Mouse (Mus musculus): ENCODE measurements around the gene Ttc17.
"Not testable (repeated sequence)": the region's sequence is repeated elsewhere in the genome, so short reads cannot be mapped to it uniquely, and the experiment has no call there.

Gene Ttc17

GRCm38 (mm10) chr2:94406083-94406957 lies at the start of gene Ttc17:
Gene Ttc17 (minus strand): TSS chr2:94406689.
- DNase-seq (ENCODE audit: low spot score in 2 of 2): peak; percentile 86 to 87

- DNase-seq (ENCODE audit: low spot score in 2 of 2): no peak
Measured at GRCm38 (mm10) chr2:94449643-94450042, 43.2 kb upstream of the Ttc17 start.

GRCm38 (mm10) chr2:94436952-94437351 lies 30.5 kb upstream of the Ttc17 start:
- no peak for DNase-seq (ENCODE audit: low spot score in 2 of 2)

- no peak for DNase-seq (ENCODE audit: low spot score in 2 of 2)
Measured at GRCm38 (mm10) chr2:94435481-94435880, 29.0 kb upstream of the Ttc17 start.

- DNase-seq (ENCODE audit: low spot score in 2 of 2): no peak
Measured at GRCm38 (mm10) chr2:94434833-94435232, 28.3 kb upstream of the Ttc17 start.

- no peak for DNase-seq (ENCODE audit: low spot score in 2 of 2)
Measured at GRCm38 (mm10) chr2:94432214-94432613, 25.7 kb upstream of the Ttc17 start.

- DNase-seq (ENCODE audit: low spot score in 2 of 2): no peak
Measured at GRCm38 (mm10) chr2:94428456-94428855, 22.0 kb upstream of the Ttc17 start.

GRCm38 (mm10) chr2:94407441-94407840 lies 952 bp upstream of the Ttc17 start:
- no peak for DNase-seq (ENCODE audit: low spot score in 2 of 2)

- DNase-seq (ENCODE audit: low spot score in 2 of 2): peak; percentile 7 to 10
Measured at GRCm38 (mm10) chr2:94407021-94407420, 532 bp upstream of the Ttc17 start.

GRCm38 (mm10) chr2:94405397-94406082 lies 949 bp downstream of the Ttc17 start:
- DNase-seq (ENCODE audit: low spot score in 2 of 2): peak; percentile 17 to 19

GRCm38 (mm10) chr2:94404512-94405240 lies 1.8 kb downstream of the Ttc17 start:
- no peak for DNase-seq (ENCODE audit: low spot score in 2 of 2)

GRCm38 (mm10) chr2:94402561-94402960 lies 3.9 kb downstream of the Ttc17 start:
- DNase-seq (ENCODE audit: low spot score in 2 of 2): no peak

GRCm38 (mm10) chr2:94402096-94402495 lies 4.4 kb downstream of the Ttc17 start:
- no peak for DNase-seq (ENCODE audit: low spot score in 2 of 2)

GRCm38 (mm10) chr2:94401006-94401405 lies 5.5 kb downstream of the Ttc17 start:
- no peak for DNase-seq (ENCODE audit: low spot score in 2 of 2)

GRCm38 (mm10) chr2:94398138-94398970 lies 8.1 kb downstream of the Ttc17 start:
- DNase-seq (ENCODE audit: low spot score in 2 of 2): no peak

GRCm38 (mm10) chr2:94397453-94397852 lies 9.0 kb downstream of the Ttc17 start:
- DNase-seq (ENCODE audit: low spot score in 2 of 2): no peak

- no peak for DNase-seq (ENCODE audit: low spot score in 2 of 2)
Measured at GRCm38 (mm10) chr2:94396325-94396724, 10.2 kb downstream of the Ttc17 start.

GRCm38 (mm10) chr2:94391127-94391526 lies 15.4 kb downstream of the Ttc17 start:
- not testable (repeated sequence) for DNase-seq (ENCODE audit: low spot score in 2 of 2)

- DNase-seq (ENCODE audit: low spot score in 2 of 2): no peak
Measured at GRCm38 (mm10) chr2:94389000-94389399, 17.5 kb downstream of the Ttc17 start.

GRCm38 (mm10) chr2:94387846-94388245 lies 18.6 kb downstream of the Ttc17 start:
- no peak for DNase-seq (ENCODE audit: low spot score in 2 of 2)

- DNase-seq (ENCODE audit: low spot score in 2 of 2): not testable (repeated sequence)
Measured at GRCm38 (mm10) chr2:94384483-94384882, 22.0 kb downstream of the Ttc17 start.
